Mouse (Mus musculus): ENCODE measurements at regions not wholly inside any gene's neighbourhood (a gene's known extent, or its start where the extent isn't known, plus 50 kb on each side); places are given as distances from the start of the nearest gene placed in this dataset.

DNA sequence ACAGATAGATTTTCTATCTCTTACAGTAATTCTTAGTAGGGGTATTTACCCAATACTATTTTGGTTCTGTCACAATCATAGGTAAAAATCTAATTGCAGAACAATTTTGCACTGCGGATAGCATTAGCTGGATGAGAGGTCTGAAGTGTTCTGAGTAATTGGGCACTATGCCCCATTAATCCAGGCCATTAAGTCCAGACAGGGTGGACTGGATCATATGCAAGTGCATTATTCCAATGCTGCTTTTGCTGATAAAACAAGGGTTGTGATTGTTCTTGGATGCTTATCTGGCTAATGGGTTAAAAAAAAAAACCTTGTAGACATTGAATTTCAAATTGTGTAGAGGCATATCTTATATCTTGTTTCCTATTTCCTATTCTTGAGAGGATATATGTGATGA, 1732.6 kb upstream of the Gm6569 start:
- DNase-seq (ENCODE audit: low spot score): no peak

GRCm38 (mm10) chr15:72105830-72106413, 1728.4 kb upstream of the Gm6569 start:
- DNase-seq (ENCODE audit: low spot score): no peak

GRCm38 (mm10) chr15:72110520-72110919, 1723.8 kb upstream of the Gm6569 start:
- DNase-seq (ENCODE audit: low spot score): no peak

DNA sequence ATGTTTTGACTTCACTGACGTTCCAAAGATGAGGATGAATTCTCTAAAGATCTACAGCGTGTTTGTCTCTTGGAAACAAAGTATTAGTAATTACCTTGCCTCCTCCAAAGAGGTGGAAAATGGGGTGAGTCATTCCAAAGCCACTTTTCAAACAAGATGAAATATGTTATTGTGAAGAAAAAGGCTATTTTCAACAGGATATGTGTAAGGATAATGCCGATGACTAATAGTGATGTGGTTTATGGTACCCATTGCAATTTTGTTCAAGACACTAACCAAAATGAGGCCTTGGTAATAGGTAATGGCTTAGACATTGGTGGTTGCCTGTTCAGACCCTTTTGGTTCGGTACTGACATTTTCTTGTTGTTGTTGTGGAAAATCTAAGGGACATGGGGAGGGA, 1717.6 kb upstream of the Gm6569 start:
- no peak for DNase-seq (ENCODE audit: low spot score)

- DNase-seq (ENCODE audit: low spot score): no peak
These were observed 1700.1 kb upstream of the Gm6569 start for GRCm38 (mm10) chr15:72134226-72134625.

- DNase-seq (ENCODE audit: low spot score): no peak
These were observed 1698.3 kb upstream of the Gm6569 start for GRCm38 (mm10) chr15:72135992-72136617.

DNA sequence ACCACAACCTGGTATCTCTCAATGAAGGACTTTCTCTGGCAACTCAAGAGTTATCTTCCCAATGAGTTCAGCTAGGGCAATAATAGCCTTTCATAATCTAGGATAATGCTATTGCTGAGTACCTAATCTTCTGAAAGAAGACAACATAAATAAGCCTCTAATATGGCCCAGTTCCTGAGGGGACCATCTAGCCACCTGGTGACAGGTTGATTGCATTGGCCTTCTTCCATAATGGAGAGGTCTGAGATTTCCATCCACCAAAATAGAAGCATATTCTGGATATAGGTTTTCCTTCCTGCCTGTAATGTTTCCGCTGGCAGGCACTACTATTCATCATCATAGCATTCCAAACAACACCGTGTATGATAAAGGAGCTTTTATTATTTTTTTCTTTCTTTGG, 1694.2 kb upstream of the Gm6569 start:
- no peak for DNase-seq (ENCODE audit: low spot score)

- DNase-seq (ENCODE audit: low spot score): no peak
These were observed 1683.8 kb upstream of the Gm6569 start for GRCm38 (mm10) chr15:72150581-72150980.

- DNase-seq (ENCODE audit: low spot score): no peak
These were observed 1675.9 kb upstream of the Gm6569 start for GRCm38 (mm10) chr15:72158505-72158904.

GRCm38 (mm10) chr15:72200861-72201260, 1633.5 kb upstream of the Gm6569 start:
- no peak for DNase-seq (ENCODE audit: low spot score)

- DNase-seq (ENCODE audit: low spot score): no peak
These were observed 1632.6 kb upstream of the Gm6569 start for GRCm38 (mm10) chr15:72201791-72202190.

DNA sequence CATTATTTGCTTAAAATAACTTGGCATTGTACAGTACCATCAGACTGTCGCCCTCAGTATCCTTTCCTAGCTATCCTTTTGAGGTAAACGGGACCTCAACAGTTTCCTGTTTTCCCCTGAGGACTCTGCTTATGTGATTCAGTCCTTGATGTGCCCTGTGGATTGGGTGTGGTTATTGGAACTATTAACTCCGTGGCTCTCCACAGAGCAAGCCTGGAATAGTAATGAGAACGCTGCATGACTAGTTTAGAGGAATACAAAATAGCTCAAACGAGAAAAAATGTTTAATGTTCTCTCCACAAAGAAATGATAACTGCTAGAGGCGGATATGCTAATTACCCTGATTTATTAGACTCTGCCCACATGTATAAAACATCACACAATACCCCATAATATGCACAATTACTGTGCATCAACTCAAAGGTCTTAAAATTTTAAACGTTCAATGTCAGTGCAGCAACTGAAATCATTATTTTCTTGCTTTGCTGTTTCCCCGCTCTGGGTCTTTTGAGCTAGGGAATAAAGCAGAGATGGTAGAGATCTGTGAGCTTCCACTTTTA, 1629.0 kb upstream of the Gm6569 start:
- no peak for DNase-seq (ENCODE audit: low spot score)

GRCm38 (mm10) chr15:72205950-72206349, 1628.4 kb upstream of the Gm6569 start:
- peak; percentile 17 for DNase-seq (ENCODE audit: low spot score)

DNA sequence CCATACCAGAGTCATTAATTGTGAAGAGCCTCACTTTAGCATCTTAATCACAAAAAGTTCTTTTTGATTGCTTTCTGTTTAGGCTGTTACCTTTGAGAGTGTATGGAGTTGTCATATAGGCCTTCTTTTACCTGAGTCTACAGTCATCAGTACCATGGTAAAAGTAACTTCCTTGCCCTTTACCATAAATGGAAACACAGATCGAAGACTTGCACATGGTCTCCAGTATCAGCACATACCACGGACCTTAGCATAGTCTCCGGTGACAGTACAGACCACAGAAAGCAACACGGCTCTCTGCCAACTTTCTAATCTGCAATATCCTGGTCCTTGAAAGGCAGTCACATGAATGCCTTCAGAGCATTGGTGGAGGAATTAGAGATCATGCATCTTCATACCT, 1626.8 kb upstream of the Gm6569 start:
- DNase-seq (ENCODE audit: low spot score): no peak

GRCm38 (mm10) chr15:72208076-72208475, 1626.3 kb upstream of the Gm6569 start:
- DNase-seq (ENCODE audit: low spot score): no peak

DNA sequence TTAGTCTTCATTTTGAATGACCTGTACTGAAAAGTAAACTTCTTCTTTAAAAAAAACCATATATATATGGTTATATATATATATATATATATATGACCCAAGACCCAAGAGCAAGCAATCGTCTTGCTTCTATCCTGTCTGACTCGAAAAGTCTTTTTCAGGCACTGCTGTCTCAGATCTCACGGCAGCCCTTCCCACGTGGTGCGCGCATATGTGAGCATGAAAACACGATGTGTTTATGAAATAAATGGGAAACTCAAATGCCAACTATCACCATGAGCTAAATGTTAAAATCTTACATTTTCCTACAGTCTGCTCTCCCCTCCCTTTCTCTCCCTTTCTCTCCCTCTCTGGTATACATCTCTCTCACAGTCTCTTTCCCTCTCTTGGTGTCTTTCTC, 1625.4 kb upstream of the Gm6569 start:
- DNase-seq (ENCODE audit: low spot score): no peak

DNA sequence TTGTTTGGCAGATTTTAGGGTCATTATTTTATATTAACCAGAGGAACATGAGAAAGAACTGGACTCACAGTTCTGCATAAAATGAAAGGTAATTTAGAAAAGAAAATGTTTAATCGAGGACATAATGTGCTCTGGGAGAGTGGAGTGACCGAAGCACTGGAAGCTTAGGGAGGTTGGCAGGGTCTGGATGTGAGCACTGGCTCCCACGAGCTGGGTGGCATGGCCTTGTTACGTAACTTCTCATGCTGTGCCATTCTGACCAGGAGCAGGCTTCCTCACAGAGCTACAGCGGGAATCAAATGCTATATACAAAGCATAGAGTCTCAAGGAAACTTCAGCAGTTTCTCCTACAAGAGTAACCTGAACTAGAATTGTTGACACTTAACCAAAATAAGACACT, 1616.6 kb upstream of the Gm6569 start:
- no peak for DNase-seq (ENCODE audit: low spot score)

DNA sequence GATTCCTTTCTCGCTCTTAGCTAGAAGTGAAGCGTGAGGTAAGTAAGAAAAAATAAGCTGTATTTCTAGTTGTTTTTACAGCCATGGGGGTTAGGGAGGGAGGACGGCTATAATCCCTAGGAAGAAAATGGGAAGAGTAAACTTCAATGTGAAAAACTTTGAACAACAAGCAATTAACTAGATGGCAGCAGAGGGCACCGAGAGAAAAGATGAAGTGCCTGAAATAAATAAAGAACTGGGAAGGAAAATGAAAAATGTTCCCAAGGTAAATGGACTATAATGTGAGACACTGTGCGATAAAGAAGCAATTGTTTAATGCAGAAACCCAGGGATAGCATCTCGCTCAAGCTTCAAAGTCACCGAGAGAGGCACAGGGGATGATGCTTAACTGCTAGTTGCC, 1614.4 kb upstream of the Gm6569 start:
- no peak for DNase-seq (ENCODE audit: low spot score)

DNA sequence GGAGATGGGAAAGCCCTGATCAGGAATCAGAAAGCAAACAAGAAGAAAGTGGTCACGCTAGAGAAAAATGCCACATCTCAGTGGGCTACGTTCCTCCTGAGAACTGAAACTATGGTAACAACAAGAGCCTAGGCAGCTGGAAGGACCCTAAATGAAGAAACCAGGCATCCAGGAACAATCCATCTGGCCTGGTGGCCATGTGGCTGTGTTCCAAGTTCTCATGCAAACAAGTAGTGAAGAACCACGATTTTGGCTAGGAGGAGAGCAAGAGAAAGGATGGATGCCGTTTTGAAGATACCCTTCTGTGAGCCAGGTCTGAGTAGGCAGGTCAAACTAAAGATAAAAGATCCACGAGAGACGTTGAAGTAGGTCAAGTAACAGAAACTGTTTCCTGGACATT, 1613.6 kb upstream of the Gm6569 start:
- no peak for DNase-seq (ENCODE audit: low spot score)

- no peak for DNase-seq (ENCODE audit: low spot score)
These were observed 1602.0 kb upstream of the Gm6569 start for GRCm38 (mm10) chr15:72232355-72232754.

- DNase-seq (ENCODE audit: low spot score): no peak
These were observed 1569.7 kb upstream of the Gm6569 start for GRCm38 (mm10) chr15:72264619-72265018.

GRCm38 (mm10) chr15:72283846-72284245, 1550.5 kb upstream of the Gm6569 start:
- no peak for DNase-seq (ENCODE audit: low spot score)

- no peak for DNase-seq (ENCODE audit: low spot score)
These were observed 1537.7 kb upstream of the Gm6569 start for GRCm38 (mm10) chr15:72296648-72297047.

DNA sequence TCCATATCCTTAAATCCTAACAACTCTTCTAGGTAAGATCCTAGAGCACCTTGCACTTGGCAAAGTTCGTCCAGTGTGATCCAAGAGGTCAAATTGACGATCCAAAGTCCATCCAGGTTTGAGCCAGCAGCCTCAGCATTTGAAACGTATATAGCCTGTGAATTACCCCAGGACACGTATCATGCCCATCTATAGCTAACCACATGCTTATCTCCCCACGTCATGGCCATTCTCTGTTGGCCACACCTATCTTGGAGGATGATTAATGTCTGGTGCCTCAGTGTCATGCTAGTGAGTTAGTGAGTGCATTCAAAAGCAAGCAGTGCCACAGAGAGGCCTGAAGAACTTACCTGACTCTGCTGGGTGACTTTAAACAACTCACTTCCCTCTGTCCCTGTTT, 1521.9 kb upstream of the Gm6569 start:
- no peak for DNase-seq (ENCODE audit: low spot score)

Measured in heart, adult 8-10 months (tissue).